Mouse (Mus musculus) monocyte, adult 5-6 weeks (primary cell): ENCODE measurements around the gene Ccl9. TPM values are rescaled to one million over a fixed set of nuclear protein-coding genes. Genes with fewer than 3 reads are reported as not detected.
"Not testable (repeated sequence)": the region's sequence is repeated elsewhere in the genome, so short reads cannot be mapped to it uniquely, and the experiment has no call there.

Source experiments
- ATAC-seq: fragments of 153-309, 156-312 bp; replicated peaks from 2 replicates; pipeline ENCODE4 v1.8.0; 2017; ENCODE audit warnings: mild to moderate bottlenecking; ENCODE audit not compliant: low TSS enrichment, insufficient number of reproducible peaks, severe bottlenecking, poor library complexity, low FRiP score
- total RNA-seq: library from RNA; stranded (forward); fragments of 200-1000, 200-491, 200-594 nt; gene quantifications from 3 replicates; pipeline ENCODE4 v1.2.3, GENCODE M21; 2017

The Ccl9 gene
- total RNA-seq, 1 experiment from 2014 or later: 354 TPM

GRCm38 (mm10) chr11:83551668-83552067 is 26.8 kb downstream of the Ccl9 start:
- ATAC-seq: no peak

DNA sequence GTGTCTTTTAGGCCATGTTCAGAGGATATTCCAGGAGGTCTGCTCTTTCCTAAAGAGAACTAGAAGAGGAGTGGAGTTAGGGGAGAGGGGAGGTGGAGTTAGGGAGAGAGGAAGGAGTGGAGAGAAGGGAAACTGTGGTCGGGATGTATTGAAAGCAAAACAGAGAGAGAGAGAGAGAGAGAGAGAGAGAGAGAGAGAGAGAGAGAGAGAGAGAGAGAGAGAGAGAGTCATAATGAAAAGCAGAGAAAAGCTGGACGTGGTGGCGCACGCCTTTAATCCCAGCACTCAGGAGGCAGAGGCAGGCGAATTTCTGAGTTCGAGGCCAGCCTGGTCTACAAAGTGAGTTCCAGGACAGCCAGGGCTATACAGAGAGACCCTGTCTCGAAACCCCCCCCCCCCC is 27.4 kb downstream of the Ccl9 start:
- not testable (repeated sequence) for ATAC-seq

DNA sequence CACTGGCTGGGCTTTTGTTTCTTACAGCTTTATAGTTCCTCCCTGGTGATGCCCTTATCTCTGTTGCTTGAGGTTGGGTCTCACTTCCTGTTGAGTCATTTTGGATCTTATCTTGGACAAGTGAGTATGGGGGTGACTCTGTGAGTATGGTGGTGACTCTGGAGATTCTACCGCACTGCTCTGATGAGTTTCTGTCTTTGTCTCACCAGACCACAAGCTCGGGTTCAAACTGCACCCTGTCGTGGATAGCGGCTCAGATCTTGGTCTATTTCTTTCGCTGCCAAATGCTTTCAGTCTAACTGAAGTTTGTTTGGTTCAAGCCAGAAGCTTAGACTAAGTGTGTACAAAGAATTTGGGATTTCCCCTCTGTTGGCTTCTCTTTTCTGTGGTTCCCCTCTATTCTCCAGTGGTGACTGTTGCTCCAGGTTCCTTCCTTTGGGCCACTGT is 28.2 kb downstream of the Ccl9 start:
- ATAC-seq: peak; percentile 83

DNA sequence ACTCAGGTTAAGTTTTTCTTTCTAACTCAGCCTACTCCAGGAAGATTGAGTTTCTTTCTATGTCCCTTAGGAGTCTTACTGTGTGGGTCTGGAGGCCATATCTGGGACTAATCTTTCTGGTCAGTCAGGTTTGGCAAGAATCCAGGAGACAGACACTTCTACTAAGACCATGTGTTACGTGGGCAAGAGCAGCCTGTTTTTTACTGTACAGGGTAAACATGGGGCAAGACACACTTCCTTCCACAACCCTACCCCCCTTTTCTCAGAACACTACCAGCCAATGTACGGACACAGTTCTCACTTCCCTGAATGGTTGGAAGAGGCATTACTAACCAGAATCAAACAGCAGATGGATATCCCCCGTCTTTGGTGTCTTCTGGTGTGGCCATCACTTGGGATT is 34.2 kb downstream of the Ccl9 start:
- peak; percentile 91 for ATAC-seq

GRCm38 (mm10) chr11:83541415-83541814 is 37.0 kb downstream of the Ccl9 start:
- ATAC-seq: no peak

GRCm38 (mm10) chr11:83540931-83541330 is 37.5 kb downstream of the Ccl9 start:
- ATAC-seq: peak; percentile 46; the same call in 1 of the 2 replicates

DNA sequence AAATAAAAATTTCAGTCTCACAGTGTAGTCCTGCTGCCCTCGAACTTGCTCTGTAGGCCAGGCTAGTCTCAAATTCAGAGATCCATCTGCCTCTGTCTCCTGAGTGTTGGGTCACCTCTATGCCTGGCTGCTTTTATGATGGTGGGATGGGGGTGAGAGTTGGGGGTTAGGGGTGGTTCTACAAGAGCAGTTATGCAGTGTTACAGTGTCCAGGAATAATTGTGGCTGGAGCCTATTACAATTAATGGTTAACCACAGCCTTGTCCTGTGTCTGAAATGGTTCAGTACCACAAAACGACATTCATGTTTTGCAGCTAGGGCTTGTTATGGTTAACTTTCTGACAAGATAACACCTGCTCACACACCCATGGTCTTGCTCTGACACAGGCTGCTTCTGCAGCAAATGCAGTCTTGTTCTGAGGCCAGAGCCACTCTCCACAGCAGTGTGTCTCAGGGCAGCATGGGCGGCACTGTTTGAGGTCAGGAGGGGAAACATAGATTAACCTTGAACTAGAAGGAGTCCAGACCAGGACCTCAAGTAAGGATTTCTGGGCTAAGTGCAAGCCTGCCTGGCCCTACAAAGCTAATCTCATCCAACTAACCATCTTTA is 39.6 kb downstream of the Ccl9 start:
- ATAC-seq: no peak

- ATAC-seq: 0 out of 2 replicates have a peak, but pooled peaks have one; percentile 2
Observed at GRCm38 (mm10) chr11:83536831-83537230, 41.6 kb downstream of the Ccl9 start.

DNA sequence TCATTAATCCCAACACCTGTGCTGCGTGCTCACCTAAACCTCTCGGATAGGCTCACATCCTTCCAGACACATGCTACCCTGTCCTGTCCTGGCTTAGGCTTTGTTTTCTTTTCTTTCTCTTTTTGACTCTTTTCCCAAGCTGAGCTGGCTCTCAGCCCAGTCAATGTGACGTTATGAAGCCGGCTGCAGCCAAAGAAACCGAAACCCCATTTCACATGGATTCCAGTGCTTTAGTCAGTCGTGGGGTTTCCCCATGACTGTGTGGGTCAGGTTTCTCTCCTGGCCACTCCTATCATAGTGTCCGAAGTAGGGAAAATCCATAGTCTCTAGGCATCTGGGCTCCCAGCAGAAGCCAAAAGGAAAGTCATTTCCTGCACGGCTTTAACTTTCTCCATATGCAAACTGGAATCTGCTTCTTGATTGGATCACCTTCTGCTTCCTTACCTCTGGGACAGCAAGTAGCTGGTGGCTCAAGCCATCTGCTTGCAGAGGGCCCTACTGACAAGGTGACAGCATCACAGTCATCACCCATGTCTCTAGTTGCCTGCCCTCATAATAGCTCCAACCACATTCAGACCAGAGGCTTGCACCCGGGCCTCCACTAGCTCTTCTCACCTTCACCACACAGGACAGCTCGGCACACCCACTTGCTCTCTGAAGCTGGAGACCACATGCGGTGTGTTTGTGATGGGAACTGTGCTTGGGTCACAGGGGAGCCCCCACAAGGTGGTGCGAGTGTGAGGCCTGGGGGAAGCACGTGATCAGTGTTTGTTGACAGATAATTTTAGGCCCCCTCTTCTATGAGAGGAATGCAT is 43.6 kb downstream of the Ccl9 start:
- peak; percentile 48 for ATAC-seq

- no peak for ATAC-seq
Observed at GRCm38 (mm10) chr11:83534143-83534542, 44.3 kb downstream of the Ccl9 start.

DNA sequence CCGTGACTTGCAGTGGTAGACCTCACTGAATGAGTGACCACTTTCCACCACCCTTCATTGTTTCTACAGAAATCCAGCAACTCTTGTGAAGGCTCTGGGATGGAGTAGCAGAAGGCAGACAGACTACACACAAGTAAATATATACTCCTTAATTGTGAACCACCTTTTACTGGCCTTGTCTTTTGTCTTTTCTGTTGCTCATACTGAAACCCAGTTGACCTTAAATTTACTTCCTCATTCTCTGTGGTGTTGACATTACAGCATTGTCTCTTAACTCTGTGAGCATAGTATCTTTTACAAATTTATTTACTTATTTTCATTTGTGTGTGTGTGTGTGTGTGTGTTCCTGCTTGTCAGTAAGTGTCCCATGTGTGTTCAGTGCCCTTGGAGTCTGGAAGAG is 45.2 kb downstream of the Ccl9 start:
- peak; percentile 57 for ATAC-seq

DNA sequence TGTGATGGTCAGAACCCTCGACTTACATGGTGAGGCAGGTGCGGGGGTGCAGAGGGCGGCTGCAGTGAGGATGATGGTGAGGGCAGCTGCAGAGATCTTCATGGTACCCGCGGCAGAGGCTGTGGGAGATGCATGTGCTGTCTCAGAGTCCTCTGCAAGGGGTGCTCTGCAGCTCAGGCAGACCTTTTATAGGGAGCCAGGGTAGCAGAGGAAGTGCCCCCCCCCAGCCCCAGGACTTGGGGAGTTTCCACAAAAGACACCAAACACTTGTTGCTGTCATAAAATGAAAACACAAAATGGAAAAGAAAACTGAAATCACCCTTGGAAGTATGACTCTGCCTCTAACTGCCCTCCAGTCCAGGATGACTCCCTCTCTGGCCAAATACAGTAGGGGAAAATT is 48.1 kb downstream of the Ccl9 start, which contains the start of gene Ccl5:
Gene Ccl5, minus strand, starts transcription at position 159 of the 400 bp plus-strand sequence.
- 0 out of 2 replicates have a peak, but pooled peaks have one; percentile 9 for ATAC-seq

DNA sequence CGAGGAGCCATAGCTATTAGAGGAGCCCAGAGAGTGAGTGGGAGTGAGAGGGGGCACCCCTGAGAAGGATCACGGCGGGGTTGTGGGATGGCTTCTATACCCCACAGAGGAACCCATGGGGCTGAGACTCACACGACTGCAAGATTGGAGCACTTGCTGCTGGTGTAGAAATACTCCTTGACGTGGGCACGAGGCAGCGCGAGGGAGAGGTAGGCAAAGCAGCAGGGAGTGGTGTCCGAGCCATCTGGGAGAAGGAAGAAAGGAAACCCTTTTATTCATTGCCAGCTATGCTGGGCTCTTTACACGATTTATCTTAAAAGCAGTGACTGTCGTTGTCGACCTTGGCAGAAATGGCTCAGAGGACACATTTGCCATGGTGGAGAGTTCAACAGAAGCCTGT is 49.4 kb downstream of the Ccl9 start:
- ATAC-seq: no peak

Other genes starting within 250 kb of the Ccl9 start
- 0.11 TPM in 1 of 3 replicates, not detected in the others for gene Rasl10b, start 169.5 kb downstream of the Ccl9 start, total RNA-seq
- not detected in 3 replicates for gene Gas2l2, start 149.2 kb downstream of the Ccl9 start, total RNA-seq
- gene 1700020L24Rik, start 141.0 kb downstream of the Ccl9 start, total RNA-seq: 2.9 to 8.2 TPM (median 6.0 TPM) in 3 replicates
- gene Mmp28, start 115.6 kb downstream of the Ccl9 start, total RNA-seq: 0.39 to 0.75 TPM in 2 of 3 replicates, not detected in the other
- 32.9 to 77.9 TPM (median 52.7 TPM) in 3 replicates for gene Taf15, start 105.5 kb downstream of the Ccl9 start, total RNA-seq
- 7.9 to 25.0 TPM (median 9.1 TPM) in 3 replicates for gene Heatr9, start 56.5 kb downstream of the Ccl9 start, total RNA-seq
- 781 to 2,479 TPM (median 803 TPM) in 3 replicates for gene Ccl5, start 48.1 kb downstream of the Ccl9 start, total RNA-seq
- 235 to 1,319 TPM (median 1,123 TPM) in 3 replicates for gene Ccl6, start 14.5 kb upstream of the Ccl9 start, total RNA-seq
- 1.3 TPM in 1 of 3 replicates, not detected in the others for gene Rpl9-ps1, start 67.0 kb upstream of the Ccl9 start, total RNA-seq
- 448 to 606 TPM (median 547 TPM) in 3 replicates for gene Ccl3, start 70.7 kb upstream of the Ccl9 start, total RNA-seq
- 523 to 801 TPM (median 669 TPM) in 3 replicates for gene Ccl4, start 83.9 kb upstream of the Ccl9 start, total RNA-seq
- gene Wfdc17, start 125.4 kb upstream of the Ccl9 start, total RNA-seq: 8.1 to 15.4 TPM (median 14.2 TPM) in 3 replicates
- gene Wfdc18, start 130.4 kb upstream of the Ccl9 start, total RNA-seq: 4.7 TPM in 1 of 3 replicates, not detected in the others
- 0.95 TPM in 1 of 3 replicates, not detected in the others for gene Wfdc21, start 168.3 kb upstream of the Ccl9 start, total RNA-seq
- gene Heatr6, start 175.1 kb upstream of the Ccl9 start, total RNA-seq: 12.9 to 19.4 TPM (median 16.7 TPM) in 3 replicates